Mouse (Mus musculus) small intestine, adult 2 months (tissue): Measurements from ENCODE around the gene Npnt. TPM values are rescaled to one million over a fixed set of nuclear protein-coding genes. Genes with fewer than 3 reads are reported as not detected.

Source experiments
- H3K27ac ChIP-seq: fragments of 200-500 bp; 2 replicates; pipeline ENCODE4 v1.5.1; 2012; ENCODE audit warnings: low read depth, low read length, control low read depth, inconsistent platforms; ENCODE audit not compliant: insufficient read depth
- H3K27me3 ChIP-seq: fragments of 200-500 bp; 2 replicates; pipeline ENCODE4 v1.6.1; 2012; ENCODE audit warnings: mild to moderate bottlenecking, moderate library complexity, low read length, inconsistent platforms; ENCODE audit not compliant: control insufficient read depth, insufficient read depth
- H3K36me3 ChIP-seq: fragments of 200-500 bp; 2 replicates; pipeline ENCODE4 v1.6.1; 2012; ENCODE audit warnings: mild to moderate bottlenecking, low read length, control low read depth, inconsistent platforms; ENCODE audit not compliant: control insufficient read depth, insufficient read depth
- H3K4me1 ChIP-seq: fragments of 200-500 bp; 2 replicates; pipeline ENCODE4 v1.6.1; 2012; ENCODE audit warnings: low read length, inconsistent platforms, mixed read lengths; ENCODE audit not compliant: control insufficient read depth, insufficient read depth, insufficient read length
- H3K4me3 ChIP-seq: fragments of 200-500 bp; 2 replicates; pipeline ENCODE4 v1.5.1; 2012; ENCODE audit warnings: low read depth, mild to moderate bottlenecking, control low read depth, inconsistent platforms, low read length, moderate library complexity
- CTCF ChIP-seq: fragments of 200-500 bp; IDR thresholded peaks from 2 replicates; pipeline ENCODE4 v1.5.1; 2012; ENCODE audit warnings: low read depth, mild to moderate bottlenecking, control low read depth, inconsistent platforms, low read length, moderate library complexity, mixed read lengths; ENCODE audit not compliant: insufficient replicate concordance, insufficient read length; ENCODE audit errors: extremely low read depth
- POLR2A ChIP-seq: fragments of 200-500 bp; IDR thresholded peaks from 2 replicates; pipeline ENCODE4 v1.6.1; 2012; ENCODE audit warnings: low read depth, mild to moderate bottlenecking, control low read depth, inconsistent platforms, low read length, moderate library complexity
- WGBS: fragments of 180-500 bp; shearing (Covaris S2); methylation state at CpG from one replicate; pipeline ENCODE4 v1.1.7; 2018; 5-methylcytosine and 5-hydroxymethylcytosine counted together
- polyA plus RNA-seq: library from polyadenylated mRNA; depleted of rRNA; stranded (reverse); fragments of >200 nt; gene quantifications from 2 replicates; pipeline ENCODE4 v1.2.3, GENCODE M21; 2012

Gene Npnt
- polyA plus RNA-seq, 1 experiment: 25.6 TPM

DNA sequence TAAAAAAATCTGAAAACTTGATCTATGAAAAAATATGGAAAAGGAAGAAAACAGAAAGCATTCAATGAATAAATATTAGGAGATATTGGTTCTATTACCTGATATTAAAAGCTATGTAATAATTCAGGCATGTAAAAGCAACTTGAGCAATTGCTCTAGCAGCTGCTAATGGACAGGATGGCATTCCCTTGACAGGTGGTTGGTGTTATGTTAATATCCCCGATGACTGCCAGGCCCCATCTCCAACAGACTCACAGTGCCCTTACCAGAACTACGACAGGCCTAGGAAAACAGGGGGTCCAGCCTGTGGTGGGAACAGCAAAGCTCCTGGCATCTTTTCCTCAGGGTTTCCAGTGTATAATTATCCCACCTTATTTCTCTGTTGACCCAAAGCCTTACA, 37.7 kb downstream of the Npnt start:
- TF ChIP-seq POLR2A: no peak
- TF ChIP-seq CTCF: no peak
- 78% methylated on average over 2 of the region's 2 CpGs for WGBS

GRCm38 (mm10) chr3:132911716-132912115, 38.4 kb downstream of the Npnt start:
- Histone ChIP-seq H3K27me3 (no peaks in the 10 kb centered on the region), H3K27ac (no peak overlapping the region), H3K4me3 (no peak overlapping the region), H3K36me3 (no peaks in the 10 kb centered on the region), H3K4me1 (no peaks in the 10 kb centered on the region; the same call in 1 of the 2 replicates)
- no peak for TF ChIP-seq POLR2A
- TF ChIP-seq CTCF: no peak
- 68% methylated on average over 4 of the region's 4 CpGs for WGBS

More for the DNA sequence above, 37.7 kb downstream of the Npnt start:
- Histone ChIP-seq H3K4me1 (no peaks in the 10 kb centered on the region; the same call in 1 of the 2 replicates), H3K27ac (no peak overlapping the region), H3K27me3 (no peaks in the 10 kb centered on the region), H3K4me3 (no peak overlapping the region), H3K36me3 (no peaks in the 10 kb centered on the region)

- WGBS: 73% methylated on average over 5 of the region's 5 CpGs
- Histone ChIP-seq H3K36me3 (no peaks in the 10 kb centered on the region), H3K27me3 (no peaks in the 10 kb centered on the region), H3K27ac (no peak overlapping the region), H3K4me1 (no peaks in the 10 kb centered on the region; the same call in 1 of the 2 replicates), H3K4me3 (no peak overlapping the region)
- TF ChIP-seq POLR2A: no peak
- TF ChIP-seq CTCF: no peak
Measured at GRCm38 (mm10) chr3:132910727-132911126, 39.4 kb downstream of the Npnt start.

DNA sequence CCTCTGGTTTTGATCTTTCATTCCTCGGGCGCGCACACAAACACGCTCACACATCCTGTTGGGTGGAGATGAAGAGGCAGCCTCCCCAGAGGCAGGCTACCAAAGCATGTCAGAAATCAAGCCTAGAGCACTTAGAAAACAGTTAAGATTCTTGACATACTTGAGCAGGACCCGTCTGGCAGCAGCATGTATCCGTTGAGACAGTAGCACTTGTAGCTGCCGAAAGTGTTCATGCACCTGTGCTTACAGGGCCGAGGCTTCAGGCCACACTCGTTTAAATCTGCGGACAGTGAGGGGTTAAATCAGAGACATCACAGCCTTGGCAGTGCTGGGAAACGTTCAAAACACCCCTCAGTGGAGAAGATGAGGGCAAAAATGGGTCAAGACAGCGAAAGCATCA, 40.4 kb downstream of the Npnt start:
- Histone ChIP-seq H3K27me3 (no peaks in the 10 kb centered on the region), H3K36me3 (no peaks in the 10 kb centered on the region), H3K4me1 (no peaks in the 10 kb centered on the region; the same call in 1 of the 2 replicates), H3K4me3 (no peak overlapping the region), H3K27ac (no peak overlapping the region)
- no peak for TF ChIP-seq POLR2A
- no peak for TF ChIP-seq CTCF
- 69% methylated on average over 12 of the region's 12 CpGs for WGBS

DNA sequence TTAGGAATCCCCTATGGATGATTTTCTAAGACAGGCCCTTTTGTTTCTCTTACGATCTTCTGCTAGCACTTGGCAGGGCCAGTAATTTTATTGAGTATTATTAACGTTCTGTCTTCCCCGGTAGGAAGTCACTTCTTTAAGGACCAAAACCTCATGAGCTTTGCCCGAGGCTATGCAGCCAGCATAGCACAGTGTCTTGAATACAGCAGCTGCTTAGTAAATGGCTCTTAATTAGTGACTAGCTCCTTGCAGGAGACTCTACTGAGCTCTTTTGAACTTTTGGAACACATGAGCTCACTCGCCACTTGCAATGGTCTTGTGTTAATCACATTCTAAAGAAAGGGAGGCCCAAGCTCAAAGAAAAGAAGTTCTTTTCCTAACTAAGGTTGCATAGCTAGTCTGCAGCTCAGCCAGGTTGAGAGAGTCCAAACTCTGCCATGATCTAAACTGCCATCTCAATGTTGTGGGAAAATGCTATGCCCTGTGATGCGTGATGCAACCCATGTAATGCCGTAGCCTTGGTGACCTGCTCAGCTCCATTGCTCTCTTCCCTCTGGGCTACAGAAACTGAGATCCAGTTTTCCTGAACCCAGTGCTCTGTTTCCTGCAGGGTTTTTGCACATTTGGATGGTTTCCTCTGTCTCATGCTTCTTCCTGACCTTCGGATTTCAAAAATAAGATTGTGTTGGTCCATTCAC, 42.4 kb downstream of the Npnt start:
- H3K4me3 ChIP-seq: no peak overlapping the region
- no peak for TF ChIP-seq CTCF
- TF ChIP-seq POLR2A: no peak
- H3K4me1 ChIP-seq: no peaks in the 10 kb centered on the region; the same call in 1 of the 2 replicates
- H3K27ac ChIP-seq: no peak overlapping the region
- no peaks in the 10 kb centered on the region for H3K36me3 ChIP-seq
- 93% methylated on average over 8 of the region's 8 CpGs for WGBS
- H3K27me3 ChIP-seq: no peaks in the 10 kb centered on the region

GRCm38 (mm10) chr3:132905224-132905930, 44.7 kb downstream of the Npnt start:
- no peak overlapping the region for H3K4me3 ChIP-seq
- H3K36me3 ChIP-seq: no peaks in the 10 kb centered on the region
- H3K4me1 ChIP-seq: no peaks in the 10 kb centered on the region; the same call in 1 of the 2 replicates
- 80% methylated on average over 7 of the region's 7 CpGs for WGBS
- no peaks in the 10 kb centered on the region for H3K27me3 ChIP-seq
- no peak overlapping the region for H3K27ac ChIP-seq
- TF ChIP-seq CTCF (no peak), POLR2A (no peak)

DNA sequence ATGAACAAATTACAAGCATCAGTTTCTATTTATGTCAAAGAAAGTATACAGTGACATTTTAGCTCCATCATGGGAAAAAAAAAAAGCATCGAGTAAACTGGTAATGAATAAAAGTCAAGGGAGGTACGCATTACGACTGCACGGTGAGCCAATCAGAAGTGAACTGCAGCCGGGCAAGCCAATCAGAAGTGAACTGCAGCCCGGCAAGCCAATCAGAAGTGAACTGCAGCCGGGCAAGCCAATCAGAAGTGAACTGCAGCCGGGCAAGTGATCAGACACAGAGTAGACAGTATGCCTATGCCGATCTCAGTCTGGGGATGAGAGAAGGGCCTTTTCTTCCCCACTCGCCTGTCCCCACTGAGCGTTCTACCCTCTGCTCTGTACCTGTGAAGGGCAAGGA, 46.7 kb downstream of the Npnt start:
- TF ChIP-seq POLR2A (no peak), CTCF (no peak)
- 93% methylated on average over 11 of the region's 11 CpGs for WGBS
- Histone ChIP-seq H3K27ac (no peak overlapping the region), H3K27me3 (no peaks in the 10 kb centered on the region), H3K36me3 (no peaks in the 10 kb centered on the region), H3K4me3 (no peak overlapping the region), H3K4me1 (no peaks in the 10 kb centered on the region)
